ENCODE assay signal across 21 mouse cellular contexts in genomic region chr11:6420722-6421350, GRCm38 (mm10). TPM values are rescaled to one million over a fixed set of nuclear protein-coding genes. Genes with fewer than 3 reads are reported as not detected.
DNase-seq lines count a peak whose midpoint lies in the region; ATAC-seq and TF ChIP-seq lines count a peak whose summit lies in the region.
"Had no signal": no experiment of that assay in that cellular context is flagged by ENCODE, and none has a peak within 500 bp of the region (broad histone marks: within the 10 kb centered on the region; RNA-seq: fewer than 3 reads in every experiment).

No protein-coding gene starts in this region.

- WGBS in cerebellum, adult 2 months: 82% methylated on average over 2 of the region's 2 CpGs
- 75% methylated on average over 2 of the region's 2 CpGs for WGBS in intestine, embryonic 15.5 days
- 78% methylated on average over 2 of the region's 2 CpGs for WGBS in intestine, postnatal 0 days
- 77% methylated on average over 2 of the region's 2 CpGs for WGBS in embryonic facial prominence, embryonic 15.5 days
- 64% methylated on average over 2 of the region's 2 CpGs for WGBS in hindbrain, postnatal 0 days

- no peaks in the 10 kb centered on the region for H3K9me3 ChIP-seq in intestine, embryonic 15.5 days
- no peaks in the 10 kb centered on the region for H3K9me3 ChIP-seq in intestine, postnatal 0 days (ENCODE audit: control insufficient read depth)
- no peaks in the 10 kb centered on the region for H3K9me3 ChIP-seq in ES-Bruce4 (replicated peaks; ENCODE audit: control insufficient read depth, insufficient read depth, low read length, poor library complexity, severe bottlenecking)
- H3K9me3 ChIP-seq in embryonic facial prominence, embryonic 15.5 days (replicated peaks): no peaks in the 10 kb centered on the region
- no peaks in the 10 kb centered on the region for H3K9me3 ChIP-seq in hindbrain, postnatal 0 days (ENCODE audit: low read length)
- H3K9me3 ChIP-seq: embryonic facial prominence, embryonic 12.5 days; limb, embryonic 12.5 days; midbrain, embryonic 13.5 days; neural tube, embryonic 15.5 days had no signal

- H3K27ac ChIP-seq in cerebellum, adult 2 months (ENCODE audit: insufficient read depth, low read length): 0 out of 2 replicates have a peak overlapping the region, but pooled peaks have one; percentile 27
- H3K27ac ChIP-seq in intestine, embryonic 15.5 days: 0 out of 2 replicates have a peak overlapping the region, but pooled peaks have one; percentile 27
- H3K27ac ChIP-seq in intestine, postnatal 0 days (ENCODE audit: low read depth, low read length): no peak overlapping the region
- H3K27ac ChIP-seq in ES-Bruce4 (ENCODE audit: insufficient read depth, low read length): peak overlapping the region; percentile 46; the same call in 1 of the 2 replicates
- H3K27ac ChIP-seq in embryonic facial prominence, embryonic 15.5 days (replicated peaks): 0 out of 2 replicates have a peak overlapping the region, but pooled peaks have one; percentile 7
- H3K27ac ChIP-seq in hindbrain, postnatal 0 days: no peak overlapping the region
- H3K27ac ChIP-seq: embryonic facial prominence, embryonic 12.5 days; midbrain, embryonic 13.5 days; neural tube, embryonic 15.5 days had no signal

- TF ChIP-seq CTCF in cerebellum, adult 2 months (IDR thresholded peaks at IDR 0.05; ENCODE audit: borderline replicate concordance, insufficient read depth, low read depth, low read length): no peak
- no peak for TF ChIP-seq CTCF in intestine, postnatal 0 days (IDR thresholded peaks at IDR 0.05; ENCODE audit: low read depth)
- no peak for TF ChIP-seq CTCF in ES-Bruce4 (IDR thresholded peaks at IDR 0.05; ENCODE audit: low read depth, low read length)
- TF ChIP-seq CTCF in hindbrain, postnatal 0 days (IDR thresholded peaks at IDR 0.05; ENCODE audit: low read depth): no peak

- no peak overlapping the region for H3K4me3 ChIP-seq in cerebellum, adult 2 months (replicated peaks; ENCODE audit: insufficient read depth, low read depth, low read length)
- H3K4me3 ChIP-seq in intestine, embryonic 15.5 days (replicated peaks): no peak overlapping the region
- no peak overlapping the region for H3K4me3 ChIP-seq in intestine, postnatal 0 days (ENCODE audit: low read depth, low read length)
- no peak overlapping the region for H3K4me3 ChIP-seq in ES-Bruce4 (ENCODE audit: low read depth, low read length)
- H3K4me3 ChIP-seq in embryonic facial prominence, embryonic 15.5 days (replicated peaks): no peak overlapping the region
- no peak overlapping the region for H3K4me3 ChIP-seq in hindbrain, postnatal 0 days (ENCODE audit: low read length)
- H3K4me3 ChIP-seq: embryonic facial prominence, embryonic 12.5 days; limb, embryonic 12.5 days; midbrain, embryonic 13.5 days; neural tube, embryonic 15.5 days had no signal

- H3K9ac ChIP-seq in intestine, embryonic 15.5 days: no peak overlapping the region
- H3K9ac ChIP-seq in intestine, postnatal 0 days (ENCODE audit: low read depth, low read length): no peak overlapping the region
- no peak overlapping the region for H3K9ac ChIP-seq in ES-Bruce4 (ENCODE audit: low read depth, poor library complexity, severe bottlenecking)
- H3K9ac ChIP-seq in embryonic facial prominence, embryonic 15.5 days: no peak overlapping the region
- H3K9ac ChIP-seq in hindbrain, postnatal 0 days (replicated peaks; ENCODE audit: low read length): no peak overlapping the region
- H3K9ac ChIP-seq: embryonic facial prominence, embryonic 12.5 days; limb, embryonic 12.5 days; midbrain, embryonic 13.5 days; neural tube, embryonic 15.5 days had no signal

- TF ChIP-seq EP300 in ES-Bruce4 (IDR thresholded peaks at IDR 0.05; ENCODE audit: insufficient read depth, low read depth, low read length): no peak

- DNase-seq in cerebellum, adult 2 months: no peak
- DNase-seq in cerebellum, postnatal 25 days: no peak
- no peak for DNase-seq in hindbrain, postnatal 0 days (ENCODE audit: low spot score)
- DNase-seq in right cerebral cortex, postnatal 14 days: no peak
- DNase-seq: adrenal gland, postnatal 25 days; cerebellum, adult 11 months; cerebellum, postnatal 14 days; heart, postnatal 36 days; kidney, adult 8-10 months; lung, postnatal 10 days; right cerebral cortex, postnatal 4 days; thymus, adult 2 months had no signal

- no peak for ATAC-seq in intestine, embryonic 15.5 days
- ATAC-seq in intestine, postnatal 0 days: no peak
- no peak for ATAC-seq in embryonic facial prominence, embryonic 15.5 days (ENCODE audit: insufficient number of reproducible peaks, low FRiP score, low TSS enrichment, low read depth)
- no peak for ATAC-seq in hindbrain, postnatal 0 days
- ATAC-seq: midbrain, embryonic 13.5 days had no signal

- H3K36me3 ChIP-seq in intestine, embryonic 15.5 days: peaks cover 27% of the 10 kb centered on the region
- H3K36me3 ChIP-seq in intestine, postnatal 0 days (ENCODE audit: control insufficient read depth, insufficient read depth): peaks cover 54% of the 10 kb centered on the region
- peaks cover 55% of the 10 kb centered on the region for H3K36me3 ChIP-seq in ES-Bruce4 (ENCODE audit: control insufficient read depth, insufficient read depth, low read length, poor library complexity, severe bottlenecking)
- H3K36me3 ChIP-seq in embryonic facial prominence, embryonic 15.5 days: peaks cover 58% of the 10 kb centered on the region
- peaks cover 28% of the 10 kb centered on the region for H3K36me3 ChIP-seq in hindbrain, postnatal 0 days (ENCODE audit: insufficient read depth, low read length)

- peaks cover 5% of the 10 kb centered on the region; the same call in 1 of the 2 replicates for H3K4me1 ChIP-seq in cerebellum, adult 2 months (ENCODE audit: control insufficient read depth, insufficient read depth, low read length)
- peaks cover 3% of the 10 kb centered on the region; the same call in 1 of the 2 replicates for H3K4me1 ChIP-seq in intestine, embryonic 15.5 days (replicated peaks)
- H3K4me1 ChIP-seq in intestine, postnatal 0 days (replicated peaks; ENCODE audit: control insufficient read depth, insufficient read depth, low read length): no peaks in the 10 kb centered on the region
- no peaks in the 10 kb centered on the region for H3K4me1 ChIP-seq in ES-Bruce4 (ENCODE audit: control insufficient read depth, insufficient read depth, low read length)
- peaks cover 13% of the 10 kb centered on the region for H3K4me1 ChIP-seq in embryonic facial prominence, embryonic 15.5 days
- peaks cover 9% of the 10 kb centered on the region for H3K4me1 ChIP-seq in hindbrain, postnatal 0 days (ENCODE audit: insufficient read depth, low read length)

- no peak overlapping the region for H3K4me2 ChIP-seq in intestine, embryonic 15.5 days (replicated peaks)
- H3K4me2 ChIP-seq in intestine, postnatal 0 days (replicated peaks; ENCODE audit: low read depth): no peak overlapping the region
- H3K4me2 ChIP-seq in embryonic facial prominence, embryonic 15.5 days (replicated peaks): no peak overlapping the region
- no peak overlapping the region for H3K4me2 ChIP-seq in hindbrain, postnatal 0 days (ENCODE audit: low read depth, low read length)
- H3K4me2 ChIP-seq: embryonic facial prominence, embryonic 12.5 days; heart, embryonic 11.5 days; limb, embryonic 12.5 days; midbrain, embryonic 13.5 days; neural tube, embryonic 15.5 days had no signal

- TF ChIP-seq POLR2A in cerebellum, adult 2 months (IDR thresholded peaks at IDR 0.05; ENCODE audit: borderline replicate concordance, insufficient read depth, low read length): no peak
- TF ChIP-seq POLR2A in ES-Bruce4 (IDR thresholded peaks at IDR 0.05; ENCODE audit: insufficient read depth, low read length): no peak

- no peaks in the 10 kb centered on the region for H3K27me3 ChIP-seq in cerebellum, adult 2 months (ENCODE audit: control insufficient read depth, insufficient read depth, low read length)
- no peaks in the 10 kb centered on the region for H3K27me3 ChIP-seq in intestine, embryonic 15.5 days (replicated peaks)
- no peaks in the 10 kb centered on the region for H3K27me3 ChIP-seq in intestine, postnatal 0 days (replicated peaks; ENCODE audit: control insufficient read depth, insufficient read depth, low read length)
- no peaks in the 10 kb centered on the region for H3K27me3 ChIP-seq in ES-Bruce4 (ENCODE audit: control insufficient read depth, insufficient read depth, low read length, poor library complexity, severe bottlenecking)
- H3K27me3 ChIP-seq in embryonic facial prominence, embryonic 15.5 days: no peaks in the 10 kb centered on the region
- no peaks in the 10 kb centered on the region for H3K27me3 ChIP-seq in hindbrain, postnatal 0 days (ENCODE audit: insufficient read depth, low read length)
- H3K27me3 ChIP-seq: embryonic facial prominence, embryonic 12.5 days; limb, embryonic 12.5 days; midbrain, embryonic 13.5 days; neural tube, embryonic 15.5 days had no signal

RNA-seq across cellular contexts. Expression of gene Ppia, which starts 5.6 kb away (rescaled TPM):
- polyA plus RNA-seq in cerebellum, adult 2 months (2012; rRNA removed): 2,288 and 2,321 TPM in 2 replicates
- 5,895 and 6,298 TPM in 2 replicates for polyA plus RNA-seq in intestine, embryonic 15.5 days (2015; fragmentation: Nextera tagmentation; extraction: Ambion mirVana)
- polyA plus RNA-seq in intestine, postnatal 0 days (2015; fragmentation: Nextera tagmentation; extraction: Ambion mirVana): 3,711 and 4,178 TPM in 2 replicates
- polyA plus RNA-seq in ES-Bruce4 (2011; ENCODE audit: insufficient read depth, insufficient read length, low read depth, missing spikeins): 2,132 and 2,301 TPM in 2 replicates
- polyA plus RNA-seq in embryonic facial prominence, embryonic 15.5 days (2015; fragmentation: Nextera tagmentation; extraction: Ambion mirVana): 4,428 and 4,532 TPM in 2 replicates
- 2,267 and 2,460 TPM in 2 replicates for total RNA-seq in hindbrain, postnatal 0 days (2014; rRNA removed)
- polyA plus RNA-seq in hindbrain, postnatal 0 days (2015; fragmentation: Nextera tagmentation; extraction: Ambion mirVana): 5,475 and 5,597 TPM in 2 replicates

RNA-seq across cellular contexts. Expression of gene H2afv, which starts 23.4 kb away (rescaled TPM):
- 106 and 107 TPM in 2 replicates for polyA plus RNA-seq in cerebellum, adult 2 months (2012; rRNA removed)
- 424 and 429 TPM in 2 replicates for polyA plus RNA-seq in intestine, embryonic 15.5 days (2015; fragmentation: Nextera tagmentation; extraction: Ambion mirVana)
- 343 and 346 TPM in 2 replicates for polyA plus RNA-seq in intestine, postnatal 0 days (2015; fragmentation: Nextera tagmentation; extraction: Ambion mirVana)
- polyA plus RNA-seq in ES-Bruce4 (2011; ENCODE audit: insufficient read depth, insufficient read length, low read depth, missing spikeins): 200 and 218 TPM in 2 replicates
- polyA plus RNA-seq in embryonic facial prominence, embryonic 15.5 days (2015; fragmentation: Nextera tagmentation; extraction: Ambion mirVana): 443 and 468 TPM in 2 replicates
- total RNA-seq in hindbrain, postnatal 0 days (2014; rRNA removed): 75.5 and 95.0 TPM in 2 replicates
- polyA plus RNA-seq in hindbrain, postnatal 0 days (2015; fragmentation: Nextera tagmentation; extraction: Ambion mirVana): 251 and 254 TPM in 2 replicates

RNA-seq across cellular contexts. Expression of gene Zmiz2, which starts 32.0 kb away (rescaled TPM):
- 90.4 and 92.2 TPM in 2 replicates for polyA plus RNA-seq in cerebellum, adult 2 months (2012; rRNA removed)
- polyA plus RNA-seq in intestine, embryonic 15.5 days (2015; fragmentation: Nextera tagmentation; extraction: Ambion mirVana): 9.2 and 10.9 TPM in 2 replicates
- 7.8 and 8.0 TPM in 2 replicates for polyA plus RNA-seq in intestine, postnatal 0 days (2015; fragmentation: Nextera tagmentation; extraction: Ambion mirVana)
- polyA plus RNA-seq in ES-Bruce4 (2011; ENCODE audit: insufficient read depth, insufficient read length, low read depth, missing spikeins): 51.5 and 59.4 TPM in 2 replicates
- 12.6 and 12.9 TPM in 2 replicates for polyA plus RNA-seq in embryonic facial prominence, embryonic 15.5 days (2015; fragmentation: Nextera tagmentation; extraction: Ambion mirVana)
- total RNA-seq in hindbrain, postnatal 0 days (2014; rRNA removed): 136 and 149 TPM in 2 replicates
- polyA plus RNA-seq in hindbrain, postnatal 0 days (2015; fragmentation: Nextera tagmentation; extraction: Ambion mirVana): 27.0 and 29.0 TPM in 2 replicates

RNA-seq across cellular contexts. Expression of gene Purb, which starts 54.9 kb away (rescaled TPM):
- polyA plus RNA-seq in cerebellum, adult 2 months (2012; rRNA removed): 76.9 and 81.9 TPM in 2 replicates
- 26.6 and 28.8 TPM in 2 replicates for polyA plus RNA-seq in intestine, embryonic 15.5 days (2015; fragmentation: Nextera tagmentation; extraction: Ambion mirVana)
- 21.6 and 25.1 TPM in 2 replicates for polyA plus RNA-seq in intestine, postnatal 0 days (2015; fragmentation: Nextera tagmentation; extraction: Ambion mirVana)
- polyA plus RNA-seq in ES-Bruce4 (2011; ENCODE audit: insufficient read depth, insufficient read length, low read depth, missing spikeins): 49.8 and 52.0 TPM in 2 replicates
- 28.7 and 32.1 TPM in 2 replicates for polyA plus RNA-seq in embryonic facial prominence, embryonic 15.5 days (2015; fragmentation: Nextera tagmentation; extraction: Ambion mirVana)
- total RNA-seq in hindbrain, postnatal 0 days (2014; rRNA removed): 35.9 and 36.9 TPM in 2 replicates
- 17.1 and 17.9 TPM in 2 replicates for polyA plus RNA-seq in hindbrain, postnatal 0 days (2015; fragmentation: Nextera tagmentation; extraction: Ambion mirVana)

Comparison
In these comparisons a context has a peak if more than half of its experiments do, and no peak if none do; other contexts are left out.
1. H3K27ac ChIP-seq: peak in cerebellum, adult 2 months (single experiment), intestine, embryonic 15.5 days (single experiment), ES-Bruce4 (single experiment) and embryonic facial prominence, embryonic 15.5 days (single experiment); none in intestine, postnatal 0 days (single experiment) and hindbrain, postnatal 0 days (single experiment).